Mouse (Mus musculus) heart, embryonic 16.5 days (tissue): ENCODE data around the gene Mpeg1. TPM values are rescaled to one million over a fixed set of nuclear protein-coding genes. Genes with fewer than 3 reads are reported as not detected.

Experiments
- ATAC-seq: fragments of 200-750 bp; cut with Nextera tagmentation; replicated peaks from 2 replicates; pipeline ENCODE4 v1.8.0; 2017; ENCODE audit warnings: moderate number of reproducible peaks; ENCODE audit not compliant: insufficient read depth, low FRiP score; ENCODE audit errors: extremely low read depth
- H3K27ac ChIP-seq: fragments of 300-500 bp; sonication (generic); 2 replicates; pipeline ENCODE4 v1.5.1; 2014; ENCODE audit warnings: mild to moderate bottlenecking, low read length, control low read depth, moderate library complexity
- H3K27me3 ChIP-seq: fragments of 300-500 bp; sonication (generic); 2 replicates; pipeline ENCODE4 v1.6.1; 2014; ENCODE audit warnings: low read length, mixed read lengths; ENCODE audit not compliant: control insufficient read depth, insufficient read depth
- H3K36me3 ChIP-seq: fragments of 300-500 bp; sonication (generic); 2 replicates; pipeline ENCODE4 v1.6.1; 2014; ENCODE audit not compliant: control insufficient read depth, insufficient read depth
- H3K4me1 ChIP-seq: fragments of 300-500 bp; sonication (generic); 2 replicates; pipeline ENCODE4 v1.6.1; 2014; ENCODE audit warnings: low read length, mixed read lengths; ENCODE audit not compliant: control insufficient read depth, insufficient read depth
- H3K4me2 ChIP-seq: fragments of 300-500 bp; sonication (generic); 2 replicates; pipeline ENCODE4 v1.6.1; 2014; ENCODE audit warnings: low read depth, mild to moderate bottlenecking, control low read depth, low read length
- H3K4me3 ChIP-seq: fragments of 300-500 bp; sonication (generic); 2 replicates; pipeline ENCODE4 v1.5.1; 2014; ENCODE audit warnings: mild to moderate bottlenecking, control low read depth, low read length
- H3K9ac ChIP-seq: fragments of 300-500 bp; sonication (generic); 2 replicates; pipeline ENCODE4 v1.6.1; 2014; ENCODE audit warnings: low read length, control low read depth
- H3K9me3 ChIP-seq: fragments of 300-500 bp; sonication (generic); replicated peaks from 2 replicates; pipeline ENCODE4 v1.6.1; 2016; ENCODE audit warnings: low read length; ENCODE audit not compliant: control insufficient read depth
- WGBS: fragments of 180-500 bp; shearing (Covaris S2); extraction: QIAGEN DNeasy Blood & Tissue Kit; methylation state at CpG from one replicate; pipeline ENCODE4 v1.1.7; 2014; 5-methylcytosine and 5-hydroxymethylcytosine counted together
- polyA plus RNA-seq: library from polyadenylated mRNA; unstranded; fragments of >200 nt; fragmentation: Nextera tagmentation; extraction: Ambion mirVana; gene quantifications from 2 replicates; pipeline ENCODE4 v1.2.1, GENCODE M21; 2015

Gene Mpeg1
- polyA plus RNA-seq, 1 experiment from 2014 or later, result 0.41 TPM

GRCm38 (mm10) chr19:12494972-12495535, 34.5 kb downstream of the Mpeg1 start:
- H3K4me3 ChIP-seq, result no peak overlapping the region
- H3K27me3 ChIP-seq, result peaks cover 9% of the 10 kb centered on the region
- no peak for ATAC-seq
- no peak overlapping the region for H3K4me2 ChIP-seq
- H3K27ac ChIP-seq, result no peak overlapping the region
- WGBS, result 73% methylated on average over 3 of the region's 3 CpGs
- no peaks in the 10 kb centered on the region for H3K9me3 ChIP-seq
- H3K36me3 ChIP-seq, result no peaks in the 10 kb centered on the region; the same call in 1 of the 2 replicates
- H3K4me1 ChIP-seq, result peaks cover 2% of the 10 kb centered on the region; the same call in 1 of the 2 replicates
- H3K9ac ChIP-seq, result no peak overlapping the region

GRCm38 (mm10) chr19:12496241-12496640, 35.7 kb downstream of the Mpeg1 start:
- peaks cover 15% of the 10 kb centered on the region for H3K27me3 ChIP-seq
- ATAC-seq, result no peak

GRCm38 (mm10) chr19:12497909-12498308, 37.3 kb downstream of the Mpeg1 start:
- Histone ChIP-seq H3K27ac (no peak overlapping the region), H3K27me3 (peaks cover 15% of the 10 kb centered on the region), H3K4me3 (no peak overlapping the region), H3K36me3 (no peaks in the 10 kb centered on the region), H3K4me1 (peaks cover 8% of the 10 kb centered on the region), H3K9ac (no peak overlapping the region), H3K4me2 (no peak overlapping the region), H3K9me3 (no peaks in the 10 kb centered on the region)
- WGBS, result 55% methylated on average over 2 of the region's 2 CpGs
- no peak for ATAC-seq

More at GRCm38 (mm10) chr19:12496241-12496640, 35.7 kb downstream of the Mpeg1 start:
- no peak overlapping the region for H3K9ac ChIP-seq
- H3K4me1 ChIP-seq, result peaks cover 8% of the 10 kb centered on the region
- no peaks in the 10 kb centered on the region; the same call in 1 of the 2 replicates for H3K36me3 ChIP-seq
- no peak overlapping the region for H3K4me2 ChIP-seq
- 77% methylated on average over 2 of the region's 2 CpGs for WGBS
- H3K4me3 ChIP-seq, result no peak overlapping the region
- H3K9me3 ChIP-seq, result no peaks in the 10 kb centered on the region
- no peak overlapping the region for H3K27ac ChIP-seq

GRCm38 (mm10) chr19:12498321-12498720, 37.7 kb downstream of the Mpeg1 start:
- peaks cover 15% of the 10 kb centered on the region for H3K27me3 ChIP-seq
- 73% methylated on average over 4 of the region's 4 CpGs for WGBS
- H3K4me2 ChIP-seq, result no peak overlapping the region
- no peaks in the 10 kb centered on the region for H3K36me3 ChIP-seq
- peaks cover 8% of the 10 kb centered on the region for H3K4me1 ChIP-seq
- no peak for ATAC-seq
- H3K9ac ChIP-seq, result no peak overlapping the region
- H3K27ac ChIP-seq, result no peak overlapping the region
- no peak overlapping the region for H3K4me3 ChIP-seq
- no peaks in the 10 kb centered on the region for H3K9me3 ChIP-seq

- no peak overlapping the region for H3K4me3 ChIP-seq
- no peak overlapping the region for H3K27ac ChIP-seq
- no peaks in the 10 kb centered on the region for H3K36me3 ChIP-seq
- H3K27me3 ChIP-seq, result peaks cover 15% of the 10 kb centered on the region
- no peak overlapping the region for H3K9ac ChIP-seq
- H3K9me3 ChIP-seq, result no peaks in the 10 kb centered on the region
- no peak overlapping the region for H3K4me2 ChIP-seq
- 83% methylated on average over 1 of the region's 1 CpGs for WGBS
- H3K4me1 ChIP-seq, result peaks cover 6% of the 10 kb centered on the region
- ATAC-seq, result no peak
These were observed 38.4 kb downstream of the Mpeg1 start for GRCm38 (mm10) chr19:12498941-12499340.

- Histone ChIP-seq H3K4me1 (peaks cover 6% of the 10 kb centered on the region), H3K4me2 (peak overlapping the region; percentile 98; the same call in 1 of the 2 replicates), H3K36me3 (no peaks in the 10 kb centered on the region), H3K27me3 (peaks cover 15% of the 10 kb centered on the region), H3K9me3 (no peaks in the 10 kb centered on the region), H3K4me3 (peak overlapping the region; percentile 68), H3K9ac (no peak overlapping the region), H3K27ac (no peak overlapping the region)
- no peak for ATAC-seq
- WGBS, result 41% methylated on average over 2 of the region's 2 CpGs
These were observed 38.9 kb downstream of the Mpeg1 start for GRCm38 (mm10) chr19:12499485-12499884.

GRCm38 (mm10) chr19:12500124-12500523, 39.5 kb downstream of the Mpeg1 start:
- no peaks in the 10 kb centered on the region for H3K9me3 ChIP-seq
- H3K27me3 ChIP-seq, result peaks cover 15% of the 10 kb centered on the region
- no peaks in the 10 kb centered on the region for H3K36me3 ChIP-seq
- no peak overlapping the region for H3K27ac ChIP-seq
- H3K9ac ChIP-seq, result peak overlapping the region; percentile 50
- no peak for ATAC-seq
- peak overlapping the region; percentile 98 for H3K4me2 ChIP-seq
- H3K4me1 ChIP-seq, result peaks cover 6% of the 10 kb centered on the region
- WGBS, result 23% methylated on average over 3 of the region's 3 CpGs
- peak overlapping the region; percentile 68 for H3K4me3 ChIP-seq

GRCm38 (mm10) chr19:12500881-12501311, 40.3 kb downstream of the Mpeg1 start:
- Histone ChIP-seq H3K4me3 (peak overlapping the region; percentile 68), H3K4me1 (peaks cover 6% of the 10 kb centered on the region), H3K27me3 (peaks cover 15% of the 10 kb centered on the region), H3K27ac (peak overlapping the region; percentile 74), H3K36me3 (no peaks in the 10 kb centered on the region), H3K4me2 (peak overlapping the region; percentile 98), H3K9ac (peak overlapping the region; percentile 85), H3K9me3 (no peaks in the 10 kb centered on the region)
- peak; percentile 49 for ATAC-seq
- 1% methylated on average over 38 of the region's 38 CpGs for WGBS

GRCm38 (mm10) chr19:12501370-12502347, 41.1 kb downstream of the Mpeg1 start, which contains the start of gene Dtx4:
TSS of gene Dtx4 (minus strand) at chr19:12501454.
- Histone ChIP-seq H3K27me3 (peaks cover 15% of the 10 kb centered on the region), H3K4me2 (peak within 1 kb of the TSS; percentile 98), H3K9me3 (no peaks in the 10 kb centered on the region), H3K36me3 (no peaks in the 10 kb centered on the region), H3K4me1 (peaks cover 6% of the 10 kb centered on the region), H3K27ac (peak within 1 kb of the TSS; percentile 74), H3K4me3 (peak within 1 kb of the TSS; percentile 68), H3K9ac (peak within 1 kb of the TSS; percentile 85)
- ATAC-seq, result peak; percentile 93
- under 1% methylated on average over 79 of the region's 80 CpGs for WGBS
